Mouse (Mus musculus) hindbrain, embryonic 13.5 days (tissue): ENCODE data around the gene Dach1. TPM values are rescaled to one million over a fixed set of nuclear protein-coding genes. Genes with fewer than 3 reads are reported as not detected.

ENCODE experiments used
- ATAC-seq: fragments of 200-750 bp; cut with Nextera tagmentation; 2 replicates; pipeline ENCODE4 v1.8.0; 2017; ENCODE audit warnings: moderate TSS enrichment; ENCODE audit not compliant: low FRiP score
- H3K27ac ChIP-seq: fragments of 300-500 bp; sonication (generic); 2 replicates; pipeline ENCODE4 v1.5.1; 2015; ENCODE audit warnings: inconsistent platforms, mild to moderate bottlenecking, moderate library complexity
- H3K27me3 ChIP-seq: fragments of 300-500 bp; sonication (generic); 2 replicates; pipeline ENCODE4 v1.6.1; 2015; ENCODE audit warnings: mild to moderate bottlenecking, inconsistent platforms
- H3K36me3 ChIP-seq: fragments of 300-500 bp; sonication (generic); 2 replicates; pipeline ENCODE4 v1.6.1; 2015; ENCODE audit warnings: mild to moderate bottlenecking, inconsistent platforms
- H3K4me1 ChIP-seq: fragments of 300-500 bp; sonication (generic); replicated peaks from 2 replicates; pipeline ENCODE4 v1.6.1; 2015; ENCODE audit warnings: inconsistent platforms
- H3K4me2 ChIP-seq: fragments of 300-500 bp; sonication (generic); 2 replicates; pipeline ENCODE4 v1.6.1; 2015; ENCODE audit warnings: inconsistent platforms, mild to moderate bottlenecking, moderate library complexity
- H3K4me3 ChIP-seq: fragments of 300-500 bp; sonication (generic); 2 replicates; pipeline ENCODE4 v1.5.1; 2015; ENCODE audit warnings: mild to moderate bottlenecking, inconsistent platforms
- H3K9ac ChIP-seq: fragments of 300-500 bp; sonication (generic); 2 replicates; pipeline ENCODE4 v1.6.1; 2015; ENCODE audit warnings: mild to moderate bottlenecking, inconsistent platforms
- H3K9me3 ChIP-seq: fragments of 300-500 bp; sonication (generic); 2 replicates; pipeline ENCODE4 v1.6.1; 2016; ENCODE audit warnings: inconsistent platforms
- WGBS: fragments of 180-500 bp; shearing (Covaris S2); methylation state at CpG from one replicate; pipeline ENCODE4 v1.1.7; 2015; 5-methylcytosine and 5-hydroxymethylcytosine counted together
- polyA plus RNA-seq: library from polyadenylated mRNA; unstranded; fragments of >200 nt; fragmentation: Nextera tagmentation; extraction: Ambion mirVana; gene quantifications from 2 replicates; pipeline ENCODE4 v1.2.1, GENCODE M21; 2015

The Dach1 gene
- polyA plus RNA-seq, 1 experiment from 2014 or later, result 20.5 TPM

DNA sequence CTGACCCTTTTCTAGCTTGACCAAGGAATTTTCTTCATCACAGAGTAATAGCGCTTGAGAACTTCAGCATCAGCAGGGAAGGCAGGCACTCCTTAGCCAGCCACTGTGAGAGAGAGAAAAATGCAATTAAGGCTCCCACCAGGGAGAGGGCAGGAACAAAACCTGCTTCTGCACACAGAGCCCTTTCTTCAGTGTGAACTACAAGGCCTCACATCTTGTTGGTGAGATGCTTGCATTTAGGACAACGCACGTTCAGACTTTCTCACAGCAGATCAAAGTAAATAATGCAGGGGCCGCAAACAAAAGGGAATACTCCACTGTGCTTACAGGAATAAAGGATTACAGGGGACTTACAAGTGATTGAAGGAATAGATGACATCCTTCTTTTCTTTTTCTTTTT lies 74.3 kb downstream of the Dach1 start:
- Histone ChIP-seq H3K27me3 (no peaks in the 10 kb centered on the region), H3K9ac (no peak overlapping the region), H3K9me3 (no peaks in the 10 kb centered on the region), H3K4me1 (peaks cover 7% of the 10 kb centered on the region), H3K4me3 (no peak overlapping the region), H3K36me3 (no peaks in the 10 kb centered on the region), H3K4me2 (no peak overlapping the region), H3K27ac (peak overlapping the region; percentile 52; the same call in 1 of the 2 replicates)
- ATAC-seq, result no peak
- WGBS, result 14% methylated on average over 4 of the region's 4 CpGs

DNA sequence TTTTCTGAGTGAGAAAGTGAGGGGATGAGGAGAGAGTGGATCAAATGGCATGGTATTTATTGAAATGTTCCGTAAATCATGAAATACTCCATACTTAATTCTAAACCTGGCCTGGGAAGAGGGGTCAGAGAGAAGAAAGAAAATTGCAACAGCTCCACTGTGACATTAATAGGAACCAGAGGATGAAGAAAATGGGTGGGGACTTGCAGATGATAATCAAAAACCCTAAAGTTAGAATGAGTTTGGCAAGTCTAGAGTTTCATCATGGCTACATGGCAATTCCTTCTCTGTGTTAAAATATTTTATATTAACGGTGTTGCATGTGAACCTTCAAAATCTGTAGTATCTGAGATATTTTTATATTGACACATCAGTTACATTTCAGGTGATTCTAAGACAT lies 80.3 kb downstream of the Dach1 start:
- Histone ChIP-seq H3K27me3 (no peaks in the 10 kb centered on the region), H3K9ac (no peak overlapping the region), H3K4me3 (no peak overlapping the region), H3K4me2 (no peak overlapping the region), H3K36me3 (no peaks in the 10 kb centered on the region), H3K27ac (no peak overlapping the region), H3K9me3 (no peaks in the 10 kb centered on the region), H3K4me1 (no peaks in the 10 kb centered on the region)
- ATAC-seq, result no peak
- 90% methylated on average over 2 of the region's 2 CpGs for WGBS

DNA sequence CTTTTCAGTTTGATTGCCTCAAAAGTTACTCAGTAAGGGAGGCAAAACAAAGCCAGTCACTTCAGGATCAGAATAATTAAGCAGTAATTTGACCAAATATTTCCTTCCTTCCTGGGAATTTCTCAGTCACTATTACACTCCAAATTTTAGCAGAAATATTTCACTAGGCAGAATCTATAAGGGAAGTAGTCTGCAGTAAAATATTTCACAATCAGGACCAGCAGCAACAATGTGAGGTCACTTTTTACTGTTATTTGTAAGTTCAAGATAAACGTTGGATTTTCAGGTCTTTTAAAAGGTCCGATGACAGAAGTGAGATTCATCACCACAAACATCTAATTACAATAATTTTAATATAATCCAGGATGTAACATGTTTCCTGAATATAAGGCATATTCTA lies 82.2 kb downstream of the Dach1 start:
- ATAC-seq, result no peak
- Histone ChIP-seq H3K27ac (no peak overlapping the region), H3K4me2 (no peak overlapping the region), H3K9ac (no peak overlapping the region), H3K4me1 (no peaks in the 10 kb centered on the region), H3K27me3 (no peaks in the 10 kb centered on the region), H3K36me3 (no peaks in the 10 kb centered on the region), H3K9me3 (no peaks in the 10 kb centered on the region), H3K4me3 (no peak overlapping the region)
- 72% methylated on average over 2 of the region's 2 CpGs for WGBS

DNA sequence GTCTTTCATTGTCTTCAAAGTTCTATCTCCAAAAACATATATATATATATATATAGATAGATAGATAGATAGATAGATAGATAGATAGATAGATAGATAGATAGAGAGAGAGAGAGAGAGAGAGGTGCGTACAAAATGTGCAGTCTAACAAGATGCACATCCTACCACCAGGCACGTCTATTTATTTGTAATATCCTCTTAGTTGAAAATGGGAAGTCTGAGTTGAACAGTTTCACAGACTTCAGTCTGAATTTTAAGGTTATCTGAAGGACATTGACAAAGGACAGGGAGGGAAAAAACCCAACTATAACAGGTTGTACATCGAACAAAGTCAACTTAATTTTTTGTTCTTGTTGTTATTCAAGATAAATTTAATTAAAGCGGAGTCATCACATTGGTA lies 82.8 kb downstream of the Dach1 start:
- 89% methylated on average over 4 of the region's 4 CpGs for WGBS
- H3K4me1 ChIP-seq, result no peaks in the 10 kb centered on the region
- H3K27me3 ChIP-seq, result no peaks in the 10 kb centered on the region
- H3K4me2 ChIP-seq, result no peak overlapping the region
- no peaks in the 10 kb centered on the region for H3K36me3 ChIP-seq
- no peak overlapping the region for H3K4me3 ChIP-seq
- H3K9me3 ChIP-seq, result no peaks in the 10 kb centered on the region
- H3K9ac ChIP-seq, result no peak overlapping the region
- no peak for ATAC-seq
- no peak overlapping the region for H3K27ac ChIP-seq

DNA sequence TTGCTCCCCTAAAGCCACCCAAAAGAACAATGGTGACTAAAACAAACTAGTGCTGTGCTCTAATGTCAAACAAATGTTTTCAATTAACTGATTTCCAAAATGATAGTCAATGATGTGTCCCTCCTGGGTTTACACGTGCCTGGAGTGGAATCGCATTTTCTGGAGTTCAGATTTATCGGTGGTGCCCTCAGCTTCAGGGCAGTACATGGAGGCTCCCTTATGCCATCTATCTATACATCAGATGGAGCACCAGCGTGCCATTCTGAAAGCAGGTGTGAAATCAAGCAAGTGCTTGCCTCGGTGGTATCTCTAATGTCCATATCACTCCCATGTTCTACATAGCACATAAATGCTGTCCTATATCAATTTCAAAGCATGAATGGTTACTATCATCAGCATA lies 84.4 kb downstream of the Dach1 start:
- H3K4me1 ChIP-seq, result no peaks in the 10 kb centered on the region
- no peak overlapping the region for H3K9ac ChIP-seq
- ATAC-seq, result no peak
- no peak overlapping the region for H3K4me2 ChIP-seq
- H3K27me3 ChIP-seq, result no peaks in the 10 kb centered on the region
- H3K27ac ChIP-seq, result no peak overlapping the region
- 73% methylated on average over 5 of the region's 5 CpGs for WGBS
- no peaks in the 10 kb centered on the region for H3K36me3 ChIP-seq
- H3K4me3 ChIP-seq, result no peak overlapping the region
- no peaks in the 10 kb centered on the region for H3K9me3 ChIP-seq

DNA sequence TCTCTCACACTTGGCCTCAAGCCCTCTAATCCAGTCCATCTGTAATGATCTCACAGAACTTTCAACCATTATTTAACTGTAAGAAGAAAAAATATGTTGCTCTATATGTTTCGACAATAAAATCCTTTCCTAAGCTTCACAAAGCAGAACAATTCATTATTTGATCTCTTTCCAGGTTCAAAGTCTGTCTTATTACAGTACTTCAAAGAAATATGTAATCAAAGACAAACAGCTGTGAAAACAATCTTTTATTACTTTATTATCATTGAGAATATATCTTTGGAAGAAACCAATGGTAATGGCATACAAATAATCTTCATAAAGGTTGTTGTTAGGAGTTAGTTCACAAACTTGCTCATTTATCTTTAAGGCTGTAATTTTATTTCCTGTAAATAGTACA lies 84.8 kb downstream of the Dach1 start:
- no peak overlapping the region for H3K9ac ChIP-seq
- no peaks in the 10 kb centered on the region for H3K27me3 ChIP-seq
- H3K9me3 ChIP-seq, result no peaks in the 10 kb centered on the region
- 83% methylated on average over 1 of the region's 1 CpGs for WGBS
- no peaks in the 10 kb centered on the region for H3K36me3 ChIP-seq
- H3K4me2 ChIP-seq, result no peak overlapping the region
- H3K4me3 ChIP-seq, result no peak overlapping the region
- H3K4me1 ChIP-seq, result no peaks in the 10 kb centered on the region
- H3K27ac ChIP-seq, result no peak overlapping the region
- no peak for ATAC-seq

DNA sequence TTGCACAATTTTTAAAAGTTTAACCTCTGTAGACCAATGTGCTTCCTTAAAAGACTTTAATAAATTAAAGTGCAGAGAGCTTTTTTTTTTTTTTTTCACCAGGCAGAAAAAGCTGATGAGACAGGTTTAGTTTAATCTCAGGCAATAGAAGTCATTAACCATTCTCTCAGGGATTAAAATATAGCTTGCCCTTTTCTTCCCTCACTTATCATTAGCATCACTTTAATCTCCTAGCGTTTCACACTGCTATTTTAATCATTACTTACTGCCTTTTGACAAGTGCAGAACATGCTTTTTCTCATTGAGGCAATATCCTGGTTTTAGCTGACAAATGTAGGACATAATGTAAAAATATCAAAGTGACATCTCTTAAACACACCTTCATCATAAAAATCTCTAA lies 86.1 kb downstream of the Dach1 start:
- Histone ChIP-seq H3K27me3 (no peaks in the 10 kb centered on the region), H3K36me3 (no peaks in the 10 kb centered on the region), H3K9me3 (no peaks in the 10 kb centered on the region), H3K4me1 (no peaks in the 10 kb centered on the region), H3K4me3 (no peak overlapping the region), H3K27ac (no peak overlapping the region), H3K9ac (no peak overlapping the region), H3K4me2 (no peak overlapping the region)
- no peak for ATAC-seq
- WGBS, result 19% methylated on average over 1 of the region's 1 CpGs

DNA sequence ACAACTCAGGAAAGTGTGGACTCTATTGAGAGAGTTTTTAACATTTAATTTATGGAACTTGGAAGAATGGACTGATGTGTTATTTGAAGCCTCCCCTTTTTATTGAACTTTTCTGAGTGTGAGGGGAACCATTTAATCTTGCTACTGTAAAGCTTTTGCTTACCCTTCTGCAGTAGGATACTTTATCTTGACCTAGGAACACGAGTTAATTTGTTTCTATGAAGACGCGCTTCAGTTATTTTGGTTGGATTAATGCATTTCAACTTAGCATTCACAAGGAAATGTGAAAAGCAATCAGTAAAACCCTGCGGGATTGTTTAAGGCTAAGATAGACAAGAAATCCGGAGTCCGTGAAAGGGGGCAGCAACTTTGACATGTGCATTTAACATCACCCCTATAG lies 89.6 kb downstream of the Dach1 start:
- 64% methylated on average over 6 of the region's 6 CpGs for WGBS
- Histone ChIP-seq H3K9ac (no peak overlapping the region), H3K9me3 (no peaks in the 10 kb centered on the region), H3K36me3 (no peaks in the 10 kb centered on the region), H3K27ac (no peak overlapping the region), H3K4me2 (no peak overlapping the region), H3K4me3 (no peak overlapping the region), H3K4me1 (no peaks in the 10 kb centered on the region), H3K27me3 (no peaks in the 10 kb centered on the region)
- no peak for ATAC-seq

DNA sequence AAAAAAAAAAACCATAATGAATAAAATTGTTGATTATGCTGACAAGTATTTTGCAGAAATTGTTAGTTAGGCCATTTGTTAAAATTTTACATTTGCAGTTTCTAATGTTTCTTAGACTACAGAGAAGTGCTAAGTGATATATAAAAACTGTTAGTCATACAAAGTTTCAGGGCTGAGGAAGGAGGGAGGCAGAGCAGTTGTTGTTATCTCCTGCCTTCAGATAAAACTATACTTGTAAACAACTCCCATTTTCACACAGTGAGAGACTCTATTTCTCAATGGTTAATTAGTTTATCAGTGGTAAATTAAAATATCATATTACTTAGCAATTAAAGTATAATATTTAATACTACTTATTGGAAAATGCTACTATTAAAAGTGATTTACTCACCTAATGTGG lies 91.6 kb downstream of the Dach1 start:
- H3K4me3 ChIP-seq, result no peak overlapping the region
- no peak overlapping the region for H3K27ac ChIP-seq
- no peak for ATAC-seq

DNA sequence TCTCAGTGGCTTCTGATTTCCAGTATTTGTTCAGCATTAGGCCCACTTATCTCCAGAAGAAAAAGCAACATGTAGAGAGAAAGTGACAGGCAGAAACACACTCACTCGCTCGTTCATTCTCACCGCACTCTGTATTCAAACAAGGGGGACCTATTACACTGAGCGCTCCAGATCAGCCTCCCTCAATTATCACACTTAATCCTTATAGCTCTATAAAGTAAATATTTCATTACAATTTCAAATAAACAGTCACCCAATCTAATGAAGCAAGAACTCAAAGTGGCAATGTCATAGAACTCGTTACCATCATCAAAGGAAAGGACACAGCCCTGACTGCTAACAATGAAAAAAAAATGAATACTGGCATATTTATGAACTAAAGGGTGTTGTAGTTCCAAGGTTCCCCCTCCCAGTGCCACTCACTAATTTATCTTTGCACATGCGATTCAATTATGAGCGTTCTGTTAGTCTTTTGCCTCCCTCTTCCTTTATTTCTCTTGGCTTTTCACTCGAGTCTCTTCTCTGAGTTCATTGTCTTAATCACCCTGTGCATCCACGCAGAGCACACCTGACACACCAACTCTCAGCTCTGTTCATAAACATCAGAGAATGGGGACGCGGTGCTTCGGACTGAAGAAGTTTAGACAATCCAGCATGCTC lies 96.0 kb downstream of the Dach1 start:
- Histone ChIP-seq H3K9me3 (no peaks in the 10 kb centered on the region), H3K4me1 (peaks cover 28% of the 10 kb centered on the region), H3K27me3 (no peaks in the 10 kb centered on the region), H3K9ac (0 out of 2 replicates have a peak overlapping the region, but pooled peaks have one; percentile 16), H3K4me2 (peak overlapping the region; percentile 46), H3K36me3 (no peaks in the 10 kb centered on the region), H3K27ac (peak overlapping the region; percentile 78), H3K4me3 (peak overlapping the region; percentile 14)
- WGBS, result 26% methylated on average over 12 of the region's 12 CpGs
- ATAC-seq, result peak; percentile 72

More for the DNA sequence above, 91.6 kb downstream of the Dach1 start:
- H3K9ac ChIP-seq, result no peak overlapping the region
- no peaks in the 10 kb centered on the region for H3K36me3 ChIP-seq
- H3K4me1 ChIP-seq, result peaks cover 10% of the 10 kb centered on the region
- no peaks in the 10 kb centered on the region for H3K9me3 ChIP-seq
- H3K27me3 ChIP-seq, result no peaks in the 10 kb centered on the region
- H3K4me2 ChIP-seq, result no peak overlapping the region

DNA sequence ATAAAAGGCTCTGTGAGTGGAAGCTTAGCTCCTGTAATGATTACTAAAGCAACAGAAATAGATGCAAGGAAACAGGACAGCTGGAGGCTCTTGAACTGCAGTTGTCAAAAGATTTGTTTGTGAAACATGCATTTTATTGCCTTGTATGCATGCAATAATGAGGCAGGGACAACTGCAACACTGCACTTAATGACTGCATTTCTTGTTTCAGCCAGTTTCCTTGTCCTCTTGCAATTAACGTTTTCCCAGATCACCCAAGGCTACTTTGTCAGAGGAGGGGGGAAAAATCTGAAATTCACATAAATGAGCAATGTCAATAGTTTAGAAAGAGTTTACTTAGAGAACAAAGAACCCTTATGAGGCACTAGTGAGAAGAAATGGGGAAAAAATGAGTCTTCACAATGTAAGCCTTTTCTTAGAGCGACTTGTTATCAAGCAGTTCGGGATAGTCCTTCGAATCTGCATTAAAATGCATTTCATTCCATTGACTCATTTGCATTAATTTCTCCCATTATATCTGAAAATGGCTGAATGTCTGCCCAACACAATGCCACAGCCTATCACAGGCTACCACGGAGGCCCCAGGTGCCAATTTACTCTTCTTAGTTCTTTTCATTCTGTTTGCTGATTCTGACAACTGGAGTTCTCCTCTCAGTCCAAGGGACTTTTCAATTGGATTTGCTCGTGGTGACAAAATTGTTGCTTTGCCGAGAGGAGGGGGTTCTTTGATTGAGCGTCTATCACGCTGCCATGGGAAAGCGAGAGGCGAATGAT lies 96.7 kb downstream of the Dach1 start:
- no peaks in the 10 kb centered on the region for H3K27me3 ChIP-seq
- WGBS, result 10% methylated on average over 11 of the region's 11 CpGs
- peaks cover 28% of the 10 kb centered on the region for H3K4me1 ChIP-seq
- H3K9ac ChIP-seq, result 0 out of 2 replicates have a peak overlapping the region, but pooled peaks have one; percentile 16
- peak; percentile 83 for ATAC-seq
- peak overlapping the region; percentile 78 for H3K27ac ChIP-seq
- peak overlapping the region; percentile 14 for H3K4me3 ChIP-seq
- peak overlapping the region; percentile 46 for H3K4me2 ChIP-seq
- H3K36me3 ChIP-seq, result no peaks in the 10 kb centered on the region
- no peaks in the 10 kb centered on the region for H3K9me3 ChIP-seq

DNA sequence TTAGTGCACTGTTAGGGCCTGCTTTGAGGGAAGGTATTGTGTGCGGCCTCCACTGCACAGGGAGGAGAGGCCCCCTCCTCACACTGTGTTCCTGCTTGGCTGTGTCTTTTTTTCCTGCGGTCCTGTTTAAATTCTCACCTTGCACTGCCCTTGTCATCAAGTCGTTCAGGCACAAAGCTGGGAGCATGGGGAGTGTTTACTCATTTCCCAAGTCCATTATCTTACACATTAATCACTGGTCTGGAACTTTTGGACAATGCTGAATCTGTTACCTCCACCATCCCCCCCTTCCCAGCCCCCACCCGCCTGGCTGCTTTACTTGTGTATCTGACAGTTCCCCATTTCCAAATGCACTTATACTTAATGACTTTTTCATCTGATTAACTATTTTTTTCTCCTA lies 97.7 kb downstream of the Dach1 start:
- ATAC-seq, result peak; percentile 41
- no peak overlapping the region for H3K4me3 ChIP-seq
- no peak overlapping the region for H3K4me2 ChIP-seq
- H3K9me3 ChIP-seq, result no peaks in the 10 kb centered on the region
- H3K27me3 ChIP-seq, result no peaks in the 10 kb centered on the region
- no peaks in the 10 kb centered on the region for H3K36me3 ChIP-seq
- WGBS, result 6% methylated on average over 4 of the region's 4 CpGs
- peaks cover 28% of the 10 kb centered on the region for H3K4me1 ChIP-seq
- no peak overlapping the region for H3K9ac ChIP-seq
- H3K27ac ChIP-seq, result peak overlapping the region; percentile 60; the same call in 1 of the 2 replicates
